Mouse (Mus musculus): Measurements from ENCODE around the gene Nckap1. TPM values are rescaled to one million over a fixed set of nuclear protein-coding genes. Genes with fewer than 3 reads are reported as not detected.

Gene Nckap1
- polyA plus RNA-seq, 1 experiment from 2014 or later, result 71.3 TPM

DNA sequence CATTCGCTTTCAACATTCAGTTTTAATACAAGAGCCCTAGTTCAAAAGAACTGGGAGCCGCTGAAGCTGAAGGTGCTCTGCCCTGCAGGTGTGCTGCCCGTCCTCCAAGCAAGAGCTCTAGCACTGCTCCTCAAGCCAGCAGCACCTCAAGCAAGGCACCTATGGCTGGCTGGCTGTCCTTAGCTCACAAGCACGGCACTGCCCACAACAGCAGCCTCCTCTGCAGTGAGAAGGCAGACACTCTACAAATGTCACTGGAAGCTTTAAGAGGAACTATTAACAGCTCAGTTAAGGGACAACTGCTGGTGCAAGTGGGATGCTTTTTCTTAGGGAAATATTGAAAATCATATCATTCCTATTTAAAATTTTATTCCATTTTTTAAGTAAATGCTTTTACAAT, 10.5 kb downstream of the Nckap1 start:
- Histone ChIP-seq H3K9ac (ENCODE audit: low read length) (no peak overlapping the region), H3K4me1 (ENCODE audit: control insufficient read depth, insufficient read depth, low read length) (no peaks in the 10 kb centered on the region), H3K9me3 (replicated peaks; ENCODE audit: control insufficient read depth, low read length) (no peaks in the 10 kb centered on the region), H3K27me3 (replicated peaks; ENCODE audit: control insufficient read depth, insufficient read depth, low read length) (no peaks in the 10 kb centered on the region), H3K36me3 (ENCODE audit: control insufficient read depth, insufficient read depth, low read length) (no peaks in the 10 kb centered on the region), H3K4me3 (ENCODE audit: low read depth, low read length) (no peak overlapping the region), H3K27ac (ENCODE audit: low read depth, low read length) (no peak overlapping the region), H3K4me2 (ENCODE audit: low read length) (no peak overlapping the region)
- 73% methylated on average over 4 of the region's 4 CpGs for WGBS
- DNase-seq (ENCODE audit: low spot score) (no peak), ATAC-seq (no peak)

DNA sequence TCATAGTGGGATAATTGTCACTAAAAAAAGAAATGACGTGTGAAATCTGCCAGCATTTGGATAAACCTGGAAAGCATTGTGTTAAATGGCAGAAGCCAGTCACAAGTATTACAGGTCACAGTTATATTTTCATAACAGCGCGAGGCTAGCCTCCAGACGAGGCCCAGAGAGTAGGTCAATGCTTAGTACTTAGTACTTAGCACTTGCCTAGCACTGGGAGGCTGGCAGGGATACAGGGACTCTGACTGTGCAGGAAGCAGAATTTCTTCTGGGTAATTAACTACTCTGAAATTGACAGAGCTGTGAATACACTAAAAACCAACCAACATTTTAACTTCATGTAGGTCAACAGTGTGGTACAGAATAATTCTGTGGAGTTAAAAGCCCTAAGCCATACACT, 13.8 kb downstream of the Nckap1 start:
- Histone ChIP-seq H3K36me3 (ENCODE audit: control insufficient read depth, insufficient read depth, low read length) (no peaks in the 10 kb centered on the region), H3K4me2 (ENCODE audit: low read length) (no peak overlapping the region), H3K27me3 (replicated peaks; ENCODE audit: control insufficient read depth, insufficient read depth, low read length) (no peaks in the 10 kb centered on the region), H3K9ac (ENCODE audit: low read length) (no peak overlapping the region), H3K4me3 (ENCODE audit: low read depth, low read length) (no peak overlapping the region), H3K4me1 (ENCODE audit: control insufficient read depth, insufficient read depth, low read length) (no peaks in the 10 kb centered on the region), H3K9me3 (replicated peaks; ENCODE audit: control insufficient read depth, low read length) (no peaks in the 10 kb centered on the region), H3K27ac (ENCODE audit: low read depth, low read length) (no peak overlapping the region)
- ATAC-seq, result no peak
- DNase-seq (ENCODE audit: low spot score), result no peak
- whole genome bisulfite sequencing, result 88% methylated on average over 4 of the region's 4 CpGs

DNA sequence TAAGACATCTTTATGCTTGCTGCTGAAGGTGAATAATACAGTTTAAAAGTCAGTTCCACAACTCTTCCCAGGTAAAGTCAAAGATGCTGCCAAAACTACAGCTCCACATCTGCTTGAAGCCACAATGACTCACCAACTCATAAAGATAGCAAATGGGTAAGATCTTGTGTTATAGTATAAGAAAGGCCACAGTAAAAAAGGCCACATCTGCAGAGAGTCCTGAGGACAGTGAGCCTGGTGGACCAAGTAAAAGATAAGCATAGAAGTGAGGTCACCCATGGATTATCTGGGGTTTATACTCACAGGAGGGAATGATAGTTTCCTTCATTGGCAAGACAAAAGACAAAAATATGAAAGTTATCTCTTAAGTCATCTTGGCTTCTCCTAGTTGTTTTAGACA, 18.9 kb downstream of the Nckap1 start:
- Histone ChIP-seq H3K4me3 (ENCODE audit: low read depth, low read length) (no peak overlapping the region), H3K27me3 (replicated peaks; ENCODE audit: control insufficient read depth, insufficient read depth, low read length) (no peaks in the 10 kb centered on the region), H3K9me3 (replicated peaks; ENCODE audit: control insufficient read depth, low read length) (no peaks in the 10 kb centered on the region), H3K9ac (ENCODE audit: low read length) (no peak overlapping the region), H3K4me2 (ENCODE audit: low read length) (no peak overlapping the region), H3K27ac (ENCODE audit: low read depth, low read length) (no peak overlapping the region), H3K36me3 (ENCODE audit: control insufficient read depth, insufficient read depth, low read length) (peaks cover 10% of the 10 kb centered on the region), H3K4me1 (ENCODE audit: control insufficient read depth, insufficient read depth, low read length) (no peaks in the 10 kb centered on the region)
- DNase-seq (ENCODE audit: low spot score), result no peak
- ATAC-seq, result no peak

DNA sequence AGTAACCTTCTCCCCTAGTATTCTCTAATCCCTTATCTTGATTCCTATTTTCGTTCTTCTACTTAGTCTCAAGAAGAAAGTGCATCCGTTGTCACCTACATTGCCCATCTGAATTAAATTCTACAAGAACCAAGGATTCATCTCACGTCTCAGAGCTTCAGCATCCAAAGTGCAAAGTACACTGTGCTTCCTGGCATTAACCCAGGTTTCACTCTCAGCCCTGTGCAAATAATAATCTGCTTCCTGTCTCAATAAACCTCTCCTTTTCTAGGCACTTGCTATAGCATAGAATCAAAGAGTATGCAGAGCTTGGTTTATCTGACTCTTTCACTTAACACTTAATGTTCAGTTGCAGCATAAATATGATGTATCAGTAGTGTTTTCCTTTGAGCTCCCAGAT, 19.7 kb downstream of the Nckap1 start:
- ATAC-seq (no peak), DNase-seq (ENCODE audit: low spot score) (no peak)
- WGBS, result 86% methylated on average over 3 of the region's 3 CpGs
- H3K36me3 ChIP-seq (ENCODE audit: control insufficient read depth, insufficient read depth, low read length), result peaks cover 10% of the 10 kb centered on the region
- H3K4me1 ChIP-seq (ENCODE audit: control insufficient read depth, insufficient read depth, low read length), result no peaks in the 10 kb centered on the region
- no peak overlapping the region for H3K27ac ChIP-seq (ENCODE audit: low read depth, low read length)
- no peaks in the 10 kb centered on the region for H3K9me3 ChIP-seq (replicated peaks; ENCODE audit: control insufficient read depth, low read length)
- H3K4me2 ChIP-seq (ENCODE audit: low read length), result no peak overlapping the region
- no peak overlapping the region for H3K4me3 ChIP-seq (ENCODE audit: low read depth, low read length)
- H3K9ac ChIP-seq (ENCODE audit: low read length), result no peak overlapping the region
- no peaks in the 10 kb centered on the region for H3K27me3 ChIP-seq (replicated peaks; ENCODE audit: control insufficient read depth, insufficient read depth, low read length)

DNA sequence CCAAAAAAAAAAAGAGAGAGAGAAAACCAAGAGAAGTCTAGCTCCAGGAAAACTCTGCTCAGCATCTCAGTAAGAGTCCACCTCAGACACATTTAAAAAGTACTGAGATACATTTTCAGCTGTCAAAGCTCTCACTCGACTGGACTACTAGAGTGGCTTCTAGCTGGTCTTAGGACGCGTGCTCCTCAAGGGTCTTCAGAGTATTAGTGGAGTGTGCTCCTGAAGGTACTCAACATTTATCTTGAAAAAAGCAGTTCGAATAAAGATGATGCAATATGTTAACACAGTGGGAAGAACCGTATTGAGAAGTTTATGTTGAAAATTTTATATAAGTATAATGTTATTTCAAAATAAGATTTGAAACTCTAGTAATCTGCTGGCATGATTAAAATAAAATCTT, 20.4 kb downstream of the Nckap1 start:
- Histone ChIP-seq H3K9me3 (replicated peaks; ENCODE audit: control insufficient read depth, low read length) (no peaks in the 10 kb centered on the region), H3K4me2 (ENCODE audit: low read length) (no peak overlapping the region), H3K4me1 (ENCODE audit: control insufficient read depth, insufficient read depth, low read length) (no peaks in the 10 kb centered on the region), H3K36me3 (ENCODE audit: control insufficient read depth, insufficient read depth, low read length) (peaks cover 10% of the 10 kb centered on the region), H3K9ac (ENCODE audit: low read length) (no peak overlapping the region), H3K4me3 (ENCODE audit: low read depth, low read length) (no peak overlapping the region), H3K27ac (ENCODE audit: low read depth, low read length) (no peak overlapping the region), H3K27me3 (replicated peaks; ENCODE audit: control insufficient read depth, insufficient read depth, low read length) (no peaks in the 10 kb centered on the region)
- 93% methylated on average over 5 of the region's 5 CpGs for WGBS
- no peak for DNase-seq (ENCODE audit: low spot score)
- no peak for ATAC-seq

DNA sequence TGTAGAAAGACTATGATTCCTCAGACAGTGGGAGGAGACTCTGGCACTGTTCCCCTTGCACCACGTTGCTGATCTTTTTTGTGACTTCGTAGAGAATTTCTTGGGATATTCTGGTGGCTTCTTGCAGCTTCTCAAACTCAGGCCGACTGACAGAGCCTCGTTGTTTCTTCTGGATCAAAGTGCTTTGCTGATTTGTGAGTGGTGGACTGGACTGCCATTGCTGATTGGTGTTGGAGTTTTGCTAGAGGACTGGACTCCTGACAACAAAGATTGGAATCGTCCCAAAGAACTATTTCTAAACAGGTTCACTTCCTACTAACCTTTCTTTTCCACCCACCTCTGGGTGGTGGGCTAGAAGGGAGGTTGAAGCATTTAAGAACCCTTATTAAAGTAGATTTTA, 21.5 kb downstream of the Nckap1 start:
- H3K4me1 ChIP-seq (ENCODE audit: control insufficient read depth, insufficient read depth, low read length), result no peaks in the 10 kb centered on the region
- no peaks in the 10 kb centered on the region for H3K9me3 ChIP-seq (replicated peaks; ENCODE audit: control insufficient read depth, low read length)
- ATAC-seq, result no peak
- H3K9ac ChIP-seq (ENCODE audit: low read length), result no peak overlapping the region
- WGBS, result 80% methylated on average over 5 of the region's 5 CpGs
- H3K36me3 ChIP-seq (ENCODE audit: control insufficient read depth, insufficient read depth, low read length), result peaks cover 10% of the 10 kb centered on the region
- H3K4me2 ChIP-seq (ENCODE audit: low read length), result no peak overlapping the region
- H3K4me3 ChIP-seq (ENCODE audit: low read depth, low read length), result no peak overlapping the region
- no peaks in the 10 kb centered on the region for H3K27me3 ChIP-seq (replicated peaks; ENCODE audit: control insufficient read depth, insufficient read depth, low read length)
- DNase-seq (ENCODE audit: low spot score), result no peak
- no peak overlapping the region for H3K27ac ChIP-seq (ENCODE audit: low read depth, low read length)

DNA sequence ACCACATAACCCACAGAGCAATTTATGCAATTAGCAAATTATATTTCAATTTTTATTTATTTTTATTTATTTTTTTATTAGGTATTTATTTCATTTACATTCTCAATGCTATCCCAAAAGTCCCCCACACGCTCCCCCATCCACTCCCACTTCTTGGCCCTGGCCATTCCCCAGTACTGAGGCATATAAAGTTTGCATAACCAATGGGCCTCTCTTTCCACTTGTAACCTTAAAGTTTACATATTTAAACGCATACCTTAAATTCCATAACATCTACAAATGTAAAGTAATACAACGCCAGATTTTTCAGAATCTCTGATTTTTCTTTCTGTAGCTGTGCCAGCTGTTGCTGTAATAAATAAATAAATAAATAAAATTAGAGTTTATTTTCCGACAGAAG, 26.7 kb downstream of the Nckap1 start:
- Histone ChIP-seq H3K27me3 (replicated peaks; ENCODE audit: control insufficient read depth, insufficient read depth, low read length) (no peaks in the 10 kb centered on the region), H3K4me2 (ENCODE audit: low read length) (no peak overlapping the region), H3K4me3 (ENCODE audit: low read depth, low read length) (no peak overlapping the region), H3K4me1 (ENCODE audit: control insufficient read depth, insufficient read depth, low read length) (no peaks in the 10 kb centered on the region), H3K27ac (ENCODE audit: low read depth, low read length) (no peak overlapping the region), H3K36me3 (ENCODE audit: control insufficient read depth, insufficient read depth, low read length) (peaks cover 41% of the 10 kb centered on the region), H3K9me3 (replicated peaks; ENCODE audit: control insufficient read depth, low read length) (no peaks in the 10 kb centered on the region), H3K9ac (ENCODE audit: low read length) (no peak overlapping the region)
- 94% methylated on average over 4 of the region's 4 CpGs for WGBS
- ATAC-seq, result no peak
- no peak for DNase-seq (ENCODE audit: low spot score)

DNA sequence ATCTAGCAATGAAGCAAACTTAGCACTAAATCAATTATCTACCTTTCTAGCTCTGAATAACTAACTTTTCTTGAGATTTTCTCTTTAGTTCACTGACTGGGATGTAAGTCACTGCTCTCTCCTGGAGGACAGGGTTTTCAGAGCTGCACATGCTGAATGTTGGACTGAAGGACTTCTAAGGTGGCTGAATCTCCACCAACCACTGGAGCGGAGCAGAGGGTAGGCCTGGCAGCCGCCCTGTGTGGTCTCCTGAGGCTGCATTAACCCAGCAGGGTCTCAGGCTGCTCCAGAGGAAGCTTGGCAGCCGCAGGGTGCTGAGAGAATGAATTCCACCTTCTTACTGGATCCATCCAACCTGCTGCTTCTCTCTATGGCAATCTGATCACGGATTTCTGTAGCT, 31.5 kb downstream of the Nckap1 start:
- H3K36me3 ChIP-seq (ENCODE audit: control insufficient read depth, insufficient read depth, low read length), result peaks cover 69% of the 10 kb centered on the region
- no peak overlapping the region for H3K27ac ChIP-seq (ENCODE audit: low read depth, low read length)
- H3K27me3 ChIP-seq (replicated peaks; ENCODE audit: control insufficient read depth, insufficient read depth, low read length), result no peaks in the 10 kb centered on the region
- ATAC-seq (no peak), DNase-seq (ENCODE audit: low spot score) (no peak)
- no peak overlapping the region for H3K9ac ChIP-seq (ENCODE audit: low read length)
- H3K4me2 ChIP-seq (ENCODE audit: low read length), result no peak overlapping the region
- H3K9me3 ChIP-seq (replicated peaks; ENCODE audit: control insufficient read depth, low read length), result no peaks in the 10 kb centered on the region
- H3K4me3 ChIP-seq (ENCODE audit: low read depth, low read length), result no peak overlapping the region
- 89% methylated on average over 4 of the region's 4 CpGs for WGBS
- H3K4me1 ChIP-seq (ENCODE audit: control insufficient read depth, insufficient read depth, low read length), result no peaks in the 10 kb centered on the region

DNA sequence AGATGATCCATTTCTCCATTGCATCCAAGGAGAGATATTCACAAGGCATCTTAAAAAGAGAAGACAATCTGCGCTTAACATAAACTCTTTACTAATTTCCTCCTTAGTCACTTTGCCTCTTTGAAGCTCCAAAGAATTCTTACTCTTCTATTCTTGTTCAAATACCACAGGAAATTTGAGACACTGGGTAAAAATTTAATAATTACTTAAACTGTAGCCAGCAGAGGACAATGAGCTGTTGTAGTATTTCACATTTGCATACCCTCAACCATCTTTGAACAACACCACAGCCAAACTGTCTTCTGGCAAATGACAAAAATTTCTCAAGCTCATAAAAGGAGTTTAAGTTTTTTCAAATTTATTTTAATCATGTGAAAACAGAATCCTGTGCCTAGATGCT, 33.3 kb downstream of the Nckap1 start:
- Histone ChIP-seq H3K4me2 (ENCODE audit: low read length) (no peak overlapping the region), H3K27me3 (replicated peaks; ENCODE audit: control insufficient read depth, insufficient read depth, low read length) (no peaks in the 10 kb centered on the region), H3K9ac (ENCODE audit: low read length) (no peak overlapping the region), H3K9me3 (replicated peaks; ENCODE audit: control insufficient read depth, low read length) (no peaks in the 10 kb centered on the region), H3K4me1 (ENCODE audit: control insufficient read depth, insufficient read depth, low read length) (no peaks in the 10 kb centered on the region), H3K4me3 (ENCODE audit: low read depth, low read length) (no peak overlapping the region), H3K36me3 (ENCODE audit: control insufficient read depth, insufficient read depth, low read length) (peaks cover 81% of the 10 kb centered on the region), H3K27ac (ENCODE audit: low read depth, low read length) (no peak overlapping the region)
- DNase-seq (ENCODE audit: low spot score) (no peak), ATAC-seq (no peak)
- 100% methylated on average over 1 of the region's 1 CpGs for WGBS

DNA sequence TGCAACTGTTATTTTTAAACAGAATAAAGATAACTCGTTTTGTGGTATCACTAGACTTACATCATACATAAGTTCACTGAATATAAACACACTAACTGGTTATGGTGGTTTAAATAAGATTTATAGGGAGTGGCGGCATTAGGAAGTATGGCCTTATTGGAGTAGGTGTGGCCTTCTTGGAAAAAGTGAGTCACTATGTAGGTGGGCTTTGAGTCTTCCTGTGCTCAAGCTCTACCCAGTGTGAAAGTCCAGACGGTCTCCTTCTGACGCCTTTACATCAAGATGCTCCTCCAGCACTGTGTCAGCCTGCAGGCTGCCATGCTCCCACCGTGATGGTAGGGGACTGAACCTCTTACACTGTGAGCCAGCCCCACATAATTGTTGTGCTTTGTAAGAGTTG, 38.4 kb downstream of the Nckap1 start:
- Histone ChIP-seq H3K27me3 (replicated peaks; ENCODE audit: control insufficient read depth, insufficient read depth, low read length) (no peaks in the 10 kb centered on the region), H3K36me3 (ENCODE audit: control insufficient read depth, insufficient read depth, low read length) (peaks cover 65% of the 10 kb centered on the region), H3K4me3 (ENCODE audit: low read depth, low read length) (no peak overlapping the region), H3K4me2 (ENCODE audit: low read length) (no peak overlapping the region), H3K9me3 (replicated peaks; ENCODE audit: control insufficient read depth, low read length) (no peaks in the 10 kb centered on the region), H3K27ac (ENCODE audit: low read depth, low read length) (no peak overlapping the region), H3K4me1 (ENCODE audit: control insufficient read depth, insufficient read depth, low read length) (no peaks in the 10 kb centered on the region), H3K9ac (ENCODE audit: low read length) (no peak overlapping the region)
- DNase-seq (ENCODE audit: low spot score), result no peak
- 95% methylated on average over 5 of the region's 5 CpGs for WGBS
- no peak for ATAC-seq
